Mouse (Mus musculus): Measurements from ENCODE around the gene Wdr82. TPM values are rescaled to one million over a fixed set of nuclear protein-coding genes. Genes with fewer than 3 reads are reported as not detected.
"Not testable (repeated sequence)": the region's sequence is repeated elsewhere in the genome, so short reads cannot be mapped to it uniquely, and the experiment has no call there.

The Wdr82 gene
- polyA plus RNA-seq, 1 experiment from 2014 or later = 20.8 TPM

DNA sequence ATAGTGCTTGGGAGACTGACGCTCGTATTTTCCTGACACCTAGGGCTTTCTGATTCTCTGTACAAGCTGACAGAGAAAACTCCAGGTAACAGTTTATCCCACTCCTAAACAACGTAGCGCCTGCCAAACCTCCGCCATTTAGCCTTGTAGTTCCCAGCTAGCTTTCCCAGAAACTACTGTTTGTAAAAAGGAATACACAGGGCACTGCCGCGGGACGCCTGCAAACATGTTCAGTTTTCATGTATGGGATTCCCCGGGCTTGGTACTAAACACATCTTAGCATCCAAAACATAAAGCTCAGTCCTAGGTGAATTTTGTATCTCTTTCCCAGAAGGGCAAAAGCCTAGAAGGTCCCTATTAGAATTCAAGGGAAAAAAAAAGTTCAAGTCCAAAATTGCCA lies 11.5 kb upstream of the Wdr82 start:
- Histone ChIP-seq H3K4me2 (replicated peaks; ENCODE audit: low read depth, low read length) (peak overlapping the region; percentile 68), H3K9me3 (ENCODE audit: low read length) (no peaks in the 10 kb centered on the region), H3K4me3 (ENCODE audit: low read length) (no peak overlapping the region), H3K9ac (replicated peaks; ENCODE audit: low read length) (no peak overlapping the region), H3K36me3 (ENCODE audit: insufficient read depth, low read length) (no peaks in the 10 kb centered on the region), H3K27ac (ENCODE audit: low read length) (no peak overlapping the region), H3K27me3 (ENCODE audit: insufficient read depth, low read length) (no peaks in the 10 kb centered on the region), H3K4me1 (ENCODE audit: insufficient read depth, low read length) (peaks cover 5% of the 10 kb centered on the region; the same call in 1 of the 2 replicates)
- no peak for ATAC-seq (ENCODE audit: low FRiP score, low TSS enrichment)
- WGBS = 84% methylated on average over 9 of the region's 9 CpGs

DNA sequence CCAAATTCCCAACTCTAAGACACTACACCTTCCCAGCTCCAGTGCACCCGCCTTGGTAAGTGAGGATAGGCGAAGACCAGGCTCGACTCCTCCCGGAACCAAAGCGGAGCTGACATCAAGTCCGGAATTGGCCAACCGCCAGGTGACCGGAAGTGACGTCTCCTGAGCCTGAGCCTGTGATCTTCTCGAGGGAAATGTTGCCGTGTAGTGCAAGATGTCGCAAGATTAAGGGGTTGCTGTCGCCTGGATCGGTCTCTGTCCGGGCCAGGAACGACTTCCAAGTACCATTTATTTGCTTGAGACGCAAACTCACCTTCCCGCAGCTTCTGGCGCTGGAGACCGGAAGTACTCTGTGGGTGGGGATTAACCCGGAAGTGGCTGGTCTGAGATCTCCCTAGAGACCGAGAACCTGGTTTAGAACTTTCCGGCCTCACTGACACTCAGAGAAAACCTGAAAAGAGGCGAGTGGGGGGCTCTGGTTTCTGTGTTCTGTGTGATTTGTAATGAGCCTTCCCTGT lies 10.9 kb upstream of the Wdr82 start:
- peak; percentile 84 for ATAC-seq (ENCODE audit: low FRiP score, low TSS enrichment)
- Histone ChIP-seq H3K4me2 (replicated peaks; ENCODE audit: low read depth, low read length) (peak overlapping the region; percentile 68), H3K9me3 (ENCODE audit: low read length) (no peaks in the 10 kb centered on the region)

DNA sequence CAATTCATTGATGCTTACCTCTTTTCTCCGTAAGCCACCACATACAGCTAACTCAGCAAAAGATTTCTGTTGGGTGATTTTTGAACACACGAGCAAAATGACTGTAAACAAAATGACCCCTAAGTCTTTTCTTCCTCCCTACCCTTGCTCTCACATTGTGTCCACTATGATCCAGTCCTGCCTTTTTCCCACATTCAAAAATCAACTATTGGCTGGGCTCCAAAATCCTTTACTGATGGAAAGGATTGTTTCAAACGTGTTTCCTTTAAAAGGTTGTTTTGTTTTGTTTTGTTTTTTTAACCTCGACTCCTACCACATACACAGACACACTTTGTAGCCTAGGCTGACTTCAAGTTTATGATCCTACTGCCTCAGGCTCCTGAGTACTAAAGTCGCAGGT lies 10.3 kb upstream of the Wdr82 start:
- Histone ChIP-seq H3K9me3 (ENCODE audit: low read length) (no peaks in the 10 kb centered on the region), H3K27me3 (ENCODE audit: insufficient read depth, low read length) (no peaks in the 10 kb centered on the region), H3K4me3 (ENCODE audit: low read length) (peak overlapping the region; percentile 56), H3K4me2 (replicated peaks; ENCODE audit: low read depth, low read length) (peak overlapping the region; percentile 68), H3K4me1 (ENCODE audit: insufficient read depth, low read length) (peaks cover 5% of the 10 kb centered on the region; the same call in 1 of the 2 replicates), H3K36me3 (ENCODE audit: insufficient read depth, low read length) (no peaks in the 10 kb centered on the region), H3K9ac (replicated peaks; ENCODE audit: low read length) (peak overlapping the region; percentile 71), H3K27ac (ENCODE audit: low read length) (peak overlapping the region; percentile 93)
- WGBS = 31% methylated on average over 5 of the region's 5 CpGs
- ATAC-seq (ENCODE audit: low FRiP score, low TSS enrichment) = no peak

More for the DNA sequence above, 10.9 kb upstream of the Wdr82 start:
- Histone ChIP-seq H3K4me1 (ENCODE audit: insufficient read depth, low read length) (peaks cover 5% of the 10 kb centered on the region; the same call in 1 of the 2 replicates), H3K36me3 (ENCODE audit: insufficient read depth, low read length) (no peaks in the 10 kb centered on the region), H3K27ac (ENCODE audit: low read length) (peak overlapping the region; percentile 93), H3K4me3 (ENCODE audit: low read length) (peak overlapping the region; percentile 56), H3K27me3 (ENCODE audit: insufficient read depth, low read length) (no peaks in the 10 kb centered on the region), H3K9ac (replicated peaks; ENCODE audit: low read length) (peak overlapping the region; percentile 71)
- under 1% methylated on average over 24 of the region's 24 CpGs for WGBS

DNA sequence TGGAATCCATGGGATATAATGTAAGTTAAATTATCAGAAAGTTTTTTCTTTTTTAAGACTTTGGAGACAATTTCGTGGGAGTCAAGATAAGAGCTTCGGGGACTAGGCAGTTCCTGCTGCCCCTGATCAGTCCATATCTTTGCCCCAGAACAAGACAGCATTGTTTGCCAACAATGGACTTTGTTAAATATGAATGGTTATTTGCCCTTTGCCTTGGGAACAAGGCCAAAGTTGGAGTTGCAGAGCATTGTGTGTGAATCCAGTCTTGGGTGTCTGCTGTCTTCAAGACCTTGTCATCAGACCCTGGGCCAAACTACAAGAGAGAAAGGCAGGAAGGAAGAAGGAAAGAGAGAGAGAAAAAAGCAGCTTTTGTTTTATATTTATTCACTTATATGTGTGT lies 4.0 kb upstream of the Wdr82 start:
- Histone ChIP-seq H3K27me3 (ENCODE audit: insufficient read depth, low read length) (no peaks in the 10 kb centered on the region), H3K9me3 (ENCODE audit: low read length) (no peaks in the 10 kb centered on the region), H3K27ac (ENCODE audit: low read length) (no peak overlapping the region), H3K36me3 (ENCODE audit: insufficient read depth, low read length) (no peaks in the 10 kb centered on the region), H3K4me2 (replicated peaks; ENCODE audit: low read depth, low read length) (no peak overlapping the region), H3K4me1 (ENCODE audit: insufficient read depth, low read length) (peaks cover 7% of the 10 kb centered on the region; the same call in 1 of the 2 replicates), H3K9ac (replicated peaks; ENCODE audit: low read length) (no peak overlapping the region), H3K4me3 (ENCODE audit: low read length) (no peak overlapping the region)
- 76% methylated on average over 2 of the region's 2 CpGs for WGBS
- no peak for ATAC-seq (ENCODE audit: low FRiP score, low TSS enrichment)

DNA sequence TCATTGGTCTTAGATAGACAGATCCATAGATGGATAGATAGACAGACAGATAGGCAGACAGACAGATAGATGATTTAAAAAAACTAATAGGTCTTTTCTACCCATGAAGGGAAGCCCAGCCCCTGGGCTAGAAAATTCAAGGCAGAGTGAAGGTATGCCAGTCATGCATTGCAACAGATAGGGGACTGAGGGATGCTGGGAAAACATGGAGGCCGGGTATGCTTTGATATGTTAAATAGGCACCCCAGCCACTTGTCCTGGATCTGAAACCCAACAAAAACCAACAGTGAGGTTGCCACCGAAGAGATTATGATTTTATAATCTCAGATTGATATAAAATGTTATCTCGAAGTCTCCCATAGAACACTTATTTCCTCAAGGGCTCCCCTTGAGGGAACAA lies 3.5 kb upstream of the Wdr82 start:
- no peaks in the 10 kb centered on the region for H3K27me3 ChIP-seq (ENCODE audit: insufficient read depth, low read length)

DNA sequence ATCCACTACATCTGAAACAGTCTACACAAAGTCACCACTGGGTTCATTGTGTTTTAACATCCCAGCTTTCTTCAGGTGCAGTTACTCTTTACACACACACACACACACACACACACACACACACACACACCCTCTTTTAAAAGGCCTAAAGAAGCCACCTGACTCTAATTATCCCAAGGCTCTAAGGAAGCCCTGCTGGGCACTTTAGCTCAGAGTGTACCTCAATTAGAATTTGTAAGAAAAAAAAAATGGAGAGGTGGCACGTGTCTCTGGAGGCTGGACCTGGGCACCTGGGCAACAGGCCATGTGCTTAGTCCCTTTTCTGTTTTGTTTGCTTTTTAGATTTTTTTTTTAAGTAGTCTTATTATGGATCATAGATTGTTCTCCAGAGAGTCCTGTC lies 3.0 kb upstream of the Wdr82 start:
- H3K4me3 ChIP-seq (ENCODE audit: low read length) = no peak overlapping the region
- ATAC-seq (ENCODE audit: low FRiP score, low TSS enrichment) = no peak
- H3K9me3 ChIP-seq (ENCODE audit: low read length) = no peaks in the 10 kb centered on the region
- H3K27me3 ChIP-seq (ENCODE audit: insufficient read depth, low read length) = no peaks in the 10 kb centered on the region
- H3K27ac ChIP-seq (ENCODE audit: low read length) = no peak overlapping the region
- WGBS = 59% methylated on average over 1 of the region's 1 CpGs
- no peak overlapping the region for H3K4me2 ChIP-seq (replicated peaks; ENCODE audit: low read depth, low read length)
- H3K9ac ChIP-seq (replicated peaks; ENCODE audit: low read length) = no peak overlapping the region
- peaks cover 7% of the 10 kb centered on the region; the same call in 1 of the 2 replicates for H3K4me1 ChIP-seq (ENCODE audit: insufficient read depth, low read length)
- no peaks in the 10 kb centered on the region for H3K36me3 ChIP-seq (ENCODE audit: insufficient read depth, low read length)

More for the DNA sequence above, 3.5 kb upstream of the Wdr82 start:
- Histone ChIP-seq H3K4me3 (ENCODE audit: low read length) (no peak overlapping the region), H3K4me2 (replicated peaks; ENCODE audit: low read depth, low read length) (no peak overlapping the region), H3K9ac (replicated peaks; ENCODE audit: low read length) (no peak overlapping the region), H3K27ac (ENCODE audit: low read length) (no peak overlapping the region), H3K4me1 (ENCODE audit: insufficient read depth, low read length) (peaks cover 7% of the 10 kb centered on the region; the same call in 1 of the 2 replicates), H3K36me3 (ENCODE audit: insufficient read depth, low read length) (no peaks in the 10 kb centered on the region), H3K9me3 (ENCODE audit: low read length) (no peaks in the 10 kb centered on the region)
- 88% methylated on average over 3 of the region's 3 CpGs for WGBS
- no peak for ATAC-seq (ENCODE audit: low FRiP score, low TSS enrichment)

DNA sequence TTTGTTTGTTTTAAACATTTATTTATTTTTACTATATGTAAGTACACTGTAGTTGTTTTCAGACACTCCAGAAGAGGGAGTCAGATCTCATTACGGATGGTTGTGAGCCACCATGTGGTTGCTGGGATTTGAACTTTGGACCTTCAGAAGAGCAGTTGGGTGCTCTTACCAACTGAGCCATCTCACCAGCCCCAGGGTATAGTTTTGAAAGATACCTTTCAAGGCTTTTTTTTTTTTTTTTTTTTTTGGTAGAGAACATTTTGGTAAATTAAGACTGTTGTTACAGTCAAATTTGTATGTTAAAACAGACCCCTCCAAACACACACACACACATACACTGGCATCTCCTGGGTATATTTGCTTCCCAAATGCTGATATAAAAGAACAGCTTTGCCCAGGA lies 1.7 kb upstream of the Wdr82 start:
- H3K4me1 ChIP-seq (ENCODE audit: insufficient read depth, low read length) = peaks cover 18% of the 10 kb centered on the region
- not testable (repeated sequence) for H3K4me2 ChIP-seq (replicated peaks; ENCODE audit: low read depth, low read length); ATAC-seq (ENCODE audit: low FRiP score, low TSS enrichment); H3K9me3 ChIP-seq (ENCODE audit: low read length); H3K9ac ChIP-seq (replicated peaks; ENCODE audit: low read length); H3K36me3 ChIP-seq (ENCODE audit: insufficient read depth, low read length); H3K27me3 ChIP-seq (ENCODE audit: insufficient read depth, low read length); H3K27ac ChIP-seq (ENCODE audit: low read length); H3K4me3 ChIP-seq (ENCODE audit: low read length)
- WGBS = 42% methylated on average over 1 of the region's 1 CpGs

DNA sequence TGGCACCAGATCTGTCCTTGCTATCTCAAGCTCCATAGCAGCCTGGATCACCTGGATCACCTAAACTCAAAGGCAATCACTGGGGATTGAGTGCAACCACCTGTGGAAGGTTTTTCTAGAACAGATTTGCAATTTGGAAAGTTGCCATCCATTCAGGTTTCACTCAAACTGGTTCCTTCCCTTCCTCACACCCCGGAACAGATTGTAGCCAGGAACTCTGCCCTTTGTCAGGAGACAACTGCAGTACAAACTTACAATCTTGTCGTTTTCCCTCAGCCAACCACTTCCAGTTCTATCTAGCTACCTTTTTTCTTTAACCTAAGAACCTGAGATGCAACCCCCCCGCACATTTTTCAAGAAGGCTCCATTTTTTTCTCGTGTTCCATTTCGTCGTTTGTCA lies 811 bp upstream of the Wdr82 start:
- Histone ChIP-seq H3K27ac (ENCODE audit: low read length) (peak overlapping the region; percentile 98), H3K36me3 (ENCODE audit: insufficient read depth, low read length) (no peaks in the 10 kb centered on the region), H3K27me3 (ENCODE audit: insufficient read depth, low read length) (no peaks in the 10 kb centered on the region), H3K4me1 (ENCODE audit: insufficient read depth, low read length) (peaks cover 26% of the 10 kb centered on the region), H3K4me3 (ENCODE audit: low read length) (peak overlapping the region; percentile 99), H3K9ac (replicated peaks; ENCODE audit: low read length) (peak overlapping the region; percentile 94), H3K4me2 (replicated peaks; ENCODE audit: low read depth, low read length) (peak overlapping the region; percentile 86), H3K9me3 (ENCODE audit: low read length) (no peaks in the 10 kb centered on the region)
- no peak for ATAC-seq (ENCODE audit: low FRiP score, low TSS enrichment)
- WGBS = 22% methylated on average over 6 of the region's 6 CpGs

DNA sequence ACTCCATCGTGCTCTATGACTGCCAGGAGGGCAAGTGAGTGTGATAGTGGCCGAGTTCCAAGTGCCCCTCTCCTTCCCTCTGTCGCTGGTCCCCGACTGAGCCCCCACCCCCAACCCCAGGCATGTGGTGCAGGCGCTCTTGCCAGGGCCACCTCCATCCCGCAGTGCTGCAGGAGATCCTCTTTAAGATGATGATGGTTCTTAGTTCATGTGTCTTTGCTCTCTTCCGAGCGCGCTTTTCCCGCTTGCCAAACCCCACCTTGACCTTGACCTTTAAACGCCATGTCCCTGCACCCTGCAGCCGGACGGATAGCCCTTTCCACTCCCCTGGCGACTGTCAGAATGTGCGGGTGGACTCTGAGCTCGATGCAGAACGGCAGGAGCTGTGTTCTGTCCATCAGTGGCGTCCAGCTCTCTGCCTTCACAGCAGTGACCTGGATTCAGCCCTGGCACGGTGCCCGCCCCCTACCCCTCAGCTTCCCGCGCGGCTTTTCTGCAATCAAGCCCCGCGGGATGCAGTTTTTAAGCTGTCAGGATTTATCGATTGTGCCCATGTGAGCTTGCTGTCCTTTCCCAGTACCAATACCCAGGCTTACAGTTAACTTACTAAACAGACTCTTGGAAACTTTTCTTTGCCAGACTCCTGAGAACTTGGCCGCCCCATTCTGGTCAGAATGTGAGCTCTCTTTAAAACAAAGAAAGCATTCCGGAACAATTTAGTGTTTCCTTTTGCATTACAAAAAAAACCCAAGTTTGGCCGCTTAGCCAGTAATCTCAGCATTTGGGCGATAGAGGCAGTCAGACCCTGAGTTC lies 824 bp downstream of the Wdr82 start:
- H3K36me3 ChIP-seq (ENCODE audit: insufficient read depth, low read length) = 0 out of 2 replicates have a peak, but pooled peaks cover 3% of the 10 kb centered on the region
- peak overlapping the region; percentile 99 for H3K4me3 ChIP-seq (ENCODE audit: low read length)
- H3K9ac ChIP-seq (replicated peaks; ENCODE audit: low read length) = peak overlapping the region; percentile 94
- under 1% methylated on average over 30 of the region's 30 CpGs for WGBS
- H3K9me3 ChIP-seq (ENCODE audit: low read length) = no peaks in the 10 kb centered on the region
- peak; percentile 65 for ATAC-seq (ENCODE audit: low FRiP score, low TSS enrichment)
- peaks cover 42% of the 10 kb centered on the region for H3K4me1 ChIP-seq (ENCODE audit: insufficient read depth, low read length)
- H3K27me3 ChIP-seq (ENCODE audit: insufficient read depth, low read length) = no peaks in the 10 kb centered on the region
- H3K4me2 ChIP-seq (replicated peaks; ENCODE audit: low read depth, low read length) = peak overlapping the region; percentile 85
- peak overlapping the region; percentile 98 for H3K27ac ChIP-seq (ENCODE audit: low read length)

DNA sequence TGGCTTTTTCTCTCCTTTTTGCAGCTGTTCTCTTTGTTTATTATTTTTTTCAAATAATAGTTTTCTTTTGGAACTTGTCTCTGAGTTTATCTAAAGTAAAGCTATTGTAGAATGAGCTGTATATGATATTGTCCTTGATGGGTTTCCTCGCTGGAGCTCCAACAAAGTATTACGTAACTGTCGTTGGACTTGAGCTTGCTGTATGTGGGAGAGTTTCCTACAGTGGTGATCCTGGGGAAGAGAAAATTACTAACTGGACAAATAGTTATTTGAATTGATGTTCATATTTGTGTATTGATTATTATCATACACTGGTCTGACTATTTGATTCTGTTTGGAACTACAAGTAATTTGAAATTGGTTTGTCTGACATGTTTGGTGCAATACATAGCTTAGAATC lies 1.8 kb downstream of the Wdr82 start:
- Histone ChIP-seq H3K9me3 (ENCODE audit: low read length) (no peaks in the 10 kb centered on the region), H3K36me3 (ENCODE audit: insufficient read depth, low read length) (0 out of 2 replicates have a peak, but pooled peaks cover 9% of the 10 kb centered on the region), H3K4me2 (replicated peaks; ENCODE audit: low read depth, low read length) (peak overlapping the region; percentile 85), H3K27me3 (ENCODE audit: insufficient read depth, low read length) (no peaks in the 10 kb centered on the region), H3K9ac (replicated peaks; ENCODE audit: low read length) (peak overlapping the region; percentile 56; the same call in 1 of the 2 replicates), H3K27ac (ENCODE audit: low read length) (no peak overlapping the region), H3K4me1 (ENCODE audit: insufficient read depth, low read length) (peaks cover 42% of the 10 kb centered on the region), H3K4me3 (ENCODE audit: low read length) (peak overlapping the region; percentile 99)
- no peak for ATAC-seq (ENCODE audit: low FRiP score, low TSS enrichment)
- WGBS = 1% methylated on average over 3 of the region's 3 CpGs
